Mouse (Mus musculus) ES-Bruce4 (cell line): ENCODE measurements at regions not wholly inside any gene's neighbourhood (a gene's known extent, or its start where the extent isn't known, plus 50 kb on each side); places are given as distances from the start of the nearest gene placed in this dataset.

ENCODE experiments used
- H3K27ac ChIP-seq: 2 replicates; pipeline ENCODE4 v1.5.1; 2012; ENCODE audit warnings: low read length, inconsistent platforms; ENCODE audit not compliant: insufficient read depth
- H3K27me3 ChIP-seq: 2 replicates; pipeline ENCODE4 v1.6.1; 2012; ENCODE audit warnings: mild to moderate bottlenecking, low read length, inconsistent platforms; ENCODE audit not compliant: control insufficient read depth, poor library complexity, insufficient read depth, severe bottlenecking
- H3K36me3 ChIP-seq: 2 replicates; pipeline ENCODE4 v1.6.1; 2012; ENCODE audit warnings: inconsistent platforms, mild to moderate bottlenecking, low read length, moderate library complexity; ENCODE audit not compliant: control insufficient read depth, poor library complexity, insufficient read depth, severe bottlenecking
- H3K4me1 ChIP-seq: one replicate; pipeline ENCODE4 v1.8.1; 2011; ENCODE audit warnings: low read length; ENCODE audit not compliant: control insufficient read depth, insufficient read depth
- H3K4me3 ChIP-seq: 2 replicates; pipeline ENCODE4 v1.5.1; 2011; ENCODE audit warnings: low read depth, mild to moderate bottlenecking, low read length
- H3K9ac ChIP-seq: 2 replicates; pipeline ENCODE4 v1.6.1; 2012; ENCODE audit warnings: low read depth, mild to moderate bottlenecking, inconsistent platforms; ENCODE audit not compliant: poor library complexity, severe bottlenecking
- H3K9me3 ChIP-seq: replicated peaks from 2 replicates; pipeline ENCODE4 v1.6.1; 2012; ENCODE audit warnings: mild to moderate bottlenecking, low read length, inconsistent platforms; ENCODE audit not compliant: control insufficient read depth, poor library complexity, insufficient read depth, severe bottlenecking
- CTCF ChIP-seq: IDR thresholded peaks from one replicate; pipeline ENCODE4 v1.8.1; 2011; ENCODE audit warnings: low read depth, low read length
- EP300 ChIP-seq: IDR thresholded peaks from 2 replicates; pipeline ENCODE4 v1.6.1; 2011; ENCODE audit warnings: low read depth, low read length; ENCODE audit not compliant: insufficient read depth
- POLR2A ChIP-seq: IDR thresholded peaks from one replicate; pipeline ENCODE4 v1.8.1; 2011; ENCODE audit warnings: low read length; ENCODE audit not compliant: insufficient read depth

DNA sequence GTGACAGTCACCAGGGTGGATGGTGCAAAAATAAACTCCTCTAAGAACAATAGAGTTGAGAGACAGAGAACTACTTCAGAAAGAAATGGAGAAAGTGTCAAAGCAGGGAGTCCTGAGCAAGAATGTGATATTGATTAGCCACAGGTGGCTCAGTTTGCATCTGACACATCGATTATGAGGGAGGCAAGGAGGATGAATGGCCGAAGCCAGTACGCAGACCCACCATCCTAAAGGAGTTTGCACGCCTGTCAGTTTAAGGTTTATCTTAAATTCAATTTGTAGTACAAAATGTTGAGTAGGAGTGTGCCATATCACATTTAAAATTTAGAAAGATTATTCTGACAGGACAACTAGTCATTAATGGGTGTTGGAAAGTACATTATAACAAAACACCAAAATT lies 298.6 kb upstream of the Car10 start:
- H3K27me3 ChIP-seq: no peaks in the 10 kb centered on the region
- H3K9me3 ChIP-seq: peaks cover 4% of the 10 kb centered on the region; the same call in 1 of the 2 replicates
- no peak for TF ChIP-seq CTCF
- TF ChIP-seq POLR2A: no peak
- no peak for TF ChIP-seq EP300
- H3K36me3 ChIP-seq: no peaks in the 10 kb centered on the region
- no peaks in the 10 kb centered on the region for H3K4me1 ChIP-seq
- no peak overlapping the region for H3K27ac ChIP-seq
- H3K4me3 ChIP-seq: no peak overlapping the region
- H3K9ac ChIP-seq: no peak overlapping the region
